In genomic region chr10:38875667-38876245, GRCm38 (mm10) we compare ENCODE assay signal across 9 mouse cellular contexts. TPM values are rescaled to one million over a fixed set of nuclear protein-coding genes. Genes with fewer than 3 reads are reported as not detected.
DNase-seq lines count a peak whose midpoint lies in the region; ATAC-seq lines count a peak whose summit lies in the region.
"Had no signal": no experiment of that assay in that cellular context is flagged by ENCODE, and none has a peak within 500 bp of the region (broad histone marks: within the 10 kb centered on the region; RNA-seq: fewer than 3 reads in every experiment).

No protein-coding gene starts in this region.

- 28% methylated on average over 5 of the region's 5 CpGs for WGBS in hindbrain, embryonic 10.5 days
- 24% methylated on average over 5 of the region's 5 CpGs for WGBS in hindbrain, embryonic 13.5 days

- no peak for ATAC-seq in hindbrain, embryonic 13.5 days (ENCODE audit: low FRiP score)
- peak; percentile 57; the same call in 1 of the 2 replicates for ATAC-seq in frontal cortex, adult (ENCODE audit: low TSS enrichment)

- no peaks in the 10 kb centered on the region for H3K27me3 ChIP-seq in hindbrain, embryonic 10.5 days (ENCODE audit: insufficient read depth, poor library complexity, severe bottlenecking)
- no peaks in the 10 kb centered on the region for H3K27me3 ChIP-seq in hindbrain, embryonic 13.5 days

- no peak overlapping the region for H3K27ac ChIP-seq in hindbrain, embryonic 10.5 days
- no peak overlapping the region for H3K27ac ChIP-seq in hindbrain, embryonic 13.5 days

- no peak overlapping the region for H3K4me3 ChIP-seq in hindbrain, embryonic 10.5 days
- no peak overlapping the region for H3K4me3 ChIP-seq in hindbrain, embryonic 13.5 days

- H3K9me3 ChIP-seq in hindbrain, embryonic 10.5 days = no peaks in the 10 kb centered on the region
- H3K9me3 ChIP-seq in hindbrain, embryonic 13.5 days = no peaks in the 10 kb centered on the region

- no peaks in the 10 kb centered on the region; the same call in 1 of the 2 replicates for H3K4me1 ChIP-seq in hindbrain, embryonic 10.5 days (replicated peaks)
- H3K4me1 ChIP-seq in hindbrain, embryonic 13.5 days (replicated peaks) = no peaks in the 10 kb centered on the region

- no peaks in the 10 kb centered on the region for H3K36me3 ChIP-seq in hindbrain, embryonic 10.5 days
- no peaks in the 10 kb centered on the region for H3K36me3 ChIP-seq in hindbrain, embryonic 13.5 days

- no peak overlapping the region for H3K9ac ChIP-seq in hindbrain, embryonic 13.5 days

- no peak overlapping the region for H3K4me2 ChIP-seq in hindbrain, embryonic 13.5 days

- DNase-seq in hindbrain, embryonic 10.5 days (ENCODE audit: low spot score) = peak; percentile 44
- peak; percentile 49 to 54 for DNase-seq in B cell, adult 2 months
- DNase-seq in adipocyte (ENCODE audit: low spot score) = peak; percentile 73
- DNase-seq in layer of hippocampus, adult 18-20 months (ENCODE audit: low spot score in 2 of 2) = peak; percentile 18 to 74
- DNase-seq in lung, postnatal 14 days = peak; percentile 73
- DNase-seq in urinary bladder, postnatal 36 days (ENCODE audit: low spot score in 2 of 2) = peak; percentile 32 to 46

RNA-seq across cellular contexts. Expression of gene Rfpl4b, which starts 54.2 kb away (rescaled TPM):
- polyA plus RNA-seq in hindbrain, embryonic 10.5 days (2016; fragmentation: Nextera tagmentation; extraction: Ambion mirVana) = not detected in 2 replicates
- not detected in 2 replicates for polyA plus RNA-seq in hindbrain, embryonic 13.5 days (2015; fragmentation: Nextera tagmentation; extraction: Ambion mirVana)
- total RNA-seq in layer of hippocampus, adult 18-20 months (2021) = not detected
- total RNA-seq: hematopoietic stem cell, adult 5-6 weeks had no signal
